ENCODE assay signal across 8 mouse cellular contexts in the genomic region with DNA sequence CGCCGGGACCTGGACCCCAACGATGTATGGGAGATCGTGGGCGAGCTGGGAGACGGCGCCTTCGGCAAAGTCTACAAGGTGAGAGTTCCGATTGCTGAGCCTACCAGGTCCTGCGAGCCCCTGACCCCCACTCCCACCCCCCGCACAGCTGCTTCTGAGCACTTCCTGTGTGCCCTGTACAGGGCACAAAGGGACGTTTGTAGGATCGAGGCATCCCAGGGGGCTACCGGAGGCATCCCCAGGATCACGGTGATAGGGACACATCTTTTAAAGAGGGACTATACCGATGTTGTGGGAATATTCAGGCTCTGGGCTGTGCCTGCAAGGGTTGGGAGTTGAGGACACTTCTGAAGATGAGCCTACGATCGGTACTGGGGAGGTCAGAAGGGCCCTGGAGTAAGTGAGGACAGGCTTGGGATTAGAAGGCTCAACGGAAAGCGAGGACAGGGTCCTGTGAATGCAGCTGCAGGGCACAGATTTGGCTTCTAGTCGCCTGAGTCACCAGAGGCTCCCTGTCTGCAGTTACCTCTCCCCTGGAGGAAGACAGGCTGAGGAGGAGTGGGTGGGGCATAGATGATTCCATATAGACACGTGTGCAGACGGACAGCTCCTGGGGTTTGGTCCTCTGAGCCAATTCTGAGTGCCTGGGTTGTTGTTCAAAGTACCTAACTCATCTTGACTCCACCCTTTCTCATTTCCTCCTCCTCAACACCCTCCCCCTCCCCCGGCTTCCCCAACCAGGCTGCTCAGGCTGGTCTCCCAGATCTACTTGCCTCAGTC. TPM values are rescaled to one million over a fixed set of nuclear protein-coding genes. Genes with fewer than 3 reads are reported as not detected.
DNase-seq lines count a peak whose midpoint lies in the region; ATAC-seq lines count a peak whose summit lies in the region.

No protein-coding gene starts in this region.

- H3K4me1 ChIP-seq in forebrain, embryonic 13.5 days, result peaks cover 26% of the 10 kb centered on the region
- H3K4me1 ChIP-seq in intestine, embryonic 16.5 days (ENCODE audit: control insufficient read depth, insufficient read depth, low read length), result peaks cover 15% of the 10 kb centered on the region
- peaks cover 35% of the 10 kb centered on the region for H3K4me1 ChIP-seq in liver, embryonic 16.5 days (ENCODE audit: control insufficient read depth, low read depth, low read length)

- peaks cover 36% of the 10 kb centered on the region for H3K27me3 ChIP-seq in forebrain, embryonic 13.5 days
- no peaks in the 10 kb centered on the region for H3K27me3 ChIP-seq in intestine, embryonic 16.5 days (replicated peaks; ENCODE audit: control insufficient read depth, insufficient read depth, low read length)
- no peaks in the 10 kb centered on the region for H3K27me3 ChIP-seq in liver, embryonic 16.5 days (ENCODE audit: control insufficient read depth, insufficient read depth, low read depth, low read length)

- no peak overlapping the region for H3K27ac ChIP-seq in forebrain, embryonic 13.5 days
- H3K27ac ChIP-seq in intestine, embryonic 16.5 days (ENCODE audit: low read length), result peak overlapping the region; percentile 27; the same call in 1 of the 2 replicates
- peak overlapping the region; percentile 54 for H3K27ac ChIP-seq in liver, embryonic 16.5 days (ENCODE audit: low read length)

- no peak for DNase-seq in frontal cortex, postnatal 25 days (ENCODE audit: low spot score in 2 of 2)
- DNase-seq in adipocyte (ENCODE audit: low spot score), result peak; percentile 66
- DNase-seq in neural tube, embryonic 10.5 days (ENCODE audit: extremely low spot score, low spot score), result peak; percentile 41
- peak; percentile 72 to 82 for DNase-seq in thymus, postnatal 10 days (ENCODE audit: low spot score in 2 of 2)

- no peaks in the 10 kb centered on the region for H3K9me3 ChIP-seq in forebrain, embryonic 13.5 days (replicated peaks)
- no peaks in the 10 kb centered on the region for H3K9me3 ChIP-seq in intestine, embryonic 16.5 days (ENCODE audit: control insufficient read depth, low read length)
- H3K9me3 ChIP-seq in liver, embryonic 16.5 days (replicated peaks; ENCODE audit: control insufficient read depth, low read length), result no peaks in the 10 kb centered on the region

- H3K9ac ChIP-seq in forebrain, embryonic 13.5 days, result peak overlapping the region; percentile 73
- H3K9ac ChIP-seq in intestine, embryonic 16.5 days (ENCODE audit: low read depth, low read length), result peak overlapping the region; percentile 77
- peak overlapping the region; percentile 81 for H3K9ac ChIP-seq in liver, embryonic 16.5 days (ENCODE audit: low read depth, low read length)

- H3K36me3 ChIP-seq in forebrain, embryonic 13.5 days (ENCODE audit: poor library complexity, severe bottlenecking), result no peaks in the 10 kb centered on the region
- H3K36me3 ChIP-seq in intestine, embryonic 16.5 days (ENCODE audit: control insufficient read depth, insufficient read depth, low read length), result no peaks in the 10 kb centered on the region
- H3K36me3 ChIP-seq in liver, embryonic 16.5 days (ENCODE audit: control insufficient read depth, insufficient read depth), result no peaks in the 10 kb centered on the region

- under 1% methylated on average over 24 of the region's 24 CpGs for WGBS in forebrain, embryonic 13.5 days
- 1% methylated on average over 24 of the region's 24 CpGs for WGBS in intestine, embryonic 16.5 days
- 1% methylated on average over 24 of the region's 24 CpGs for WGBS in liver, embryonic 16.5 days (ENCODE audit: insufficient replicate concordance)

- peak overlapping the region; percentile 94 for H3K4me2 ChIP-seq in forebrain, embryonic 13.5 days
- peak overlapping the region; percentile 99 for H3K4me2 ChIP-seq in intestine, embryonic 16.5 days (ENCODE audit: low read depth, low read length)
- H3K4me2 ChIP-seq in liver, embryonic 16.5 days (ENCODE audit: low read depth, low read length), result peak overlapping the region; percentile 100

- peak overlapping the region; percentile 68 for H3K4me3 ChIP-seq in forebrain, embryonic 13.5 days
- H3K4me3 ChIP-seq in intestine, embryonic 16.5 days (ENCODE audit: low read length), result peak overlapping the region; percentile 78
- peak overlapping the region; percentile 77 for H3K4me3 ChIP-seq in liver, embryonic 16.5 days (ENCODE audit: low read depth, low read length)

- ATAC-seq in frontal cortex, adult (ENCODE audit: low TSS enrichment), result peak; percentile 56
- peak; percentile 54 for ATAC-seq in forebrain, embryonic 13.5 days
- ATAC-seq in intestine, embryonic 16.5 days, result peak; percentile 37
- ATAC-seq in liver, embryonic 16.5 days (ENCODE audit: low read depth), result peak; percentile 22

RNA-seq across cellular contexts. Expression of a gene that starts 0.6 kb away (rescaled TPM):
- polyA plus RNA-seq in forebrain, embryonic 13.5 days (2015; fragmentation: Nextera tagmentation; extraction: Ambion mirVana), result 1.3 TPM in 2 replicates
- 5.2 and 5.7 TPM in 2 replicates for polyA plus RNA-seq in intestine, embryonic 16.5 days (2015; fragmentation: Nextera tagmentation; extraction: Ambion mirVana)
- 3.6 and 4.8 TPM in 2 replicates for polyA plus RNA-seq in liver, embryonic 16.5 days (2015; fragmentation: Nextera tagmentation; extraction: Ambion mirVana)

RNA-seq across cellular contexts. Expression of a gene that starts 1.8 kb away (rescaled TPM):
- 0.27 and 0.33 TPM in 2 replicates for polyA plus RNA-seq in forebrain, embryonic 13.5 days (2015; fragmentation: Nextera tagmentation; extraction: Ambion mirVana)
- 0.65 and 0.77 TPM in 2 replicates for polyA plus RNA-seq in intestine, embryonic 16.5 days (2015; fragmentation: Nextera tagmentation; extraction: Ambion mirVana)
- polyA plus RNA-seq in liver, embryonic 16.5 days (2015; fragmentation: Nextera tagmentation; extraction: Ambion mirVana), result 0.13 and 0.34 TPM in 2 replicates

Comparison
In these comparisons a context has a peak if more than half of its experiments do, and no peak if none do; other contexts are left out.
1. DNase-seq: peak in adipocyte (single experiment), neural tube, embryonic 10.5 days (single experiment) and thymus, postnatal 10 days (2 of 2); none in frontal cortex, postnatal 25 days (0 of 2).
2. Peak in every context shown above with its lines, with median percentiles within 50 percentile points of each other: ATAC-seq, H3K4me2 ChIP-seq, H3K4me3 ChIP-seq and H3K9ac ChIP-seq.